Mouse (Mus musculus): ENCODE results near the gene Grin2c.

DNA sequence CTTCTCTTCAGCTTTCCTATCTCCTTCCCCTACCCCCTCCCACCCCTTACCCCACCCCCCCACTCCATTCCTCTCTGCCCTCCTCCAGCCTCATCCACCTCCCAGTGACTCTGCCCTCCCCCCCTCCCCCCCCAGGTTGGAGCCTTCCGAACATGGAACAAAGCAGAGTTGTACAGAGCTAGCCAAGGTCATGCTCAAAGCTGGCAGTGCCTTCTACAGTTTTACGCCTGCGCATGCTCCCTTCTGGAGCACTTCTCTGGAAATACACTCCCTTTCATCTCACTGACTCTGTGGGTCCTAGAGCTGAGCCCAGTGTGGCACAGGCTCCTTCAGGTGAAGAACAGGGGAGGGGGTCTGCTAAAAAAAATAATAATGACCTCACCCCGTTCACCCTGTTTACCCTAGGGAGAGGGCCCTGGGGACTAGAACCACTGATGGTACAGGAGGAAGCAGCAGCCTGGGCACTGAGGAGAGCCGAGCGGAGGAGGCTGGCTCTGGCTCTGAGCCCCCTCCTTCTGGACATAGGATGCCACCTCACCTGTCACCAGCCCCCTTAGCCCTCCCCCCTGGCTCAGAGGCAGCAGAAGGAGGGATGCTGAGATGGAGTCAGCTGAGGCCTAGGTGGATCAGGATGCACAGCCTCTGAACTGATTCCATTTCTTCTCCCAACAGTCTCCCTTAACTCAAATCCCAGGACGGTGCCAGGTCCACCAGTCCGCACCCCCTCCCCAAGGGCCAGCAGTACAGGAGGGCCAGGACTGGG, 15.9 kb upstream of the Grin2c start:
- TF ChIP-seq CTCF (IDR thresholded peaks at IDR 0.05; ENCODE audit: borderline replicate concordance, extremely low read depth, insufficient read depth, insufficient read length) (no peak), POLR2A (IDR thresholded peaks at IDR 0.05; ENCODE audit: borderline replicate concordance, extremely low read depth, insufficient read depth, insufficient read length, poor library complexity, severe bottlenecking) (no peak)
